Mouse (Mus musculus) limb, embryonic 15.5 days (tissue): ENCODE results near the gene Tmprss6. TPM values are rescaled to one million over a fixed set of nuclear protein-coding genes. Genes with fewer than 3 reads are reported as not detected.

Source experiments
- ATAC-seq: fragments of 200-750 bp; cut with Nextera tagmentation; 2 replicates; pipeline ENCODE4 v1.8.0; 2017; ENCODE audit warnings: low read depth, moderate TSS enrichment; ENCODE audit not compliant: insufficient number of reproducible peaks, low FRiP score, low TSS enrichment
- H3K27ac ChIP-seq: fragments of 300-500 bp; sonication (generic); 2 replicates; pipeline ENCODE4 v1.5.1; 2015; ENCODE audit warnings: moderate library complexity, mild to moderate bottlenecking, inconsistent platforms
- H3K27me3 ChIP-seq: fragments of 300-500 bp; sonication (generic); 2 replicates; pipeline ENCODE4 v1.6.1; 2015; ENCODE audit warnings: inconsistent platforms
- H3K36me3 ChIP-seq: fragments of 300-500 bp; sonication (generic); 2 replicates; pipeline ENCODE4 v1.6.1; 2015; ENCODE audit warnings: inconsistent platforms
- H3K4me1 ChIP-seq: fragments of 300-500 bp; sonication (generic); 2 replicates; pipeline ENCODE4 v1.6.1; 2015; ENCODE audit warnings: inconsistent platforms
- H3K4me2 ChIP-seq: fragments of 300-500 bp; sonication (generic); 2 replicates; pipeline ENCODE4 v1.6.1; 2015; ENCODE audit warnings: mild to moderate bottlenecking, inconsistent platforms
- H3K4me3 ChIP-seq: fragments of 300-500 bp; sonication (generic); 2 replicates; pipeline ENCODE4 v1.5.1; 2015; ENCODE audit warnings: mild to moderate bottlenecking, inconsistent platforms
- H3K9ac ChIP-seq: fragments of 300-500 bp; sonication (generic); 2 replicates; pipeline ENCODE4 v1.6.1; 2015; ENCODE audit warnings: inconsistent platforms
- H3K9me3 ChIP-seq: fragments of 300-500 bp; sonication (generic); 2 replicates; pipeline ENCODE4 v1.6.1; 2016; ENCODE audit warnings: inconsistent platforms
- WGBS: fragments of 180-500 bp; shearing (Covaris S2); methylation state at CpG from one replicate; pipeline ENCODE4 v1.1.7; 2015; 5-methylcytosine and 5-hydroxymethylcytosine counted together
- polyA plus RNA-seq: library from polyadenylated mRNA; unstranded; fragments of >200 nt; fragmentation: Nextera tagmentation; extraction: Ambion mirVana; gene quantifications from 2 replicates; pipeline ENCODE4 v1.2.1, GENCODE M21; 2015

Gene Tmprss6
- polyA plus RNA-seq, 1 experiment from 2014 or later, result 0.24 TPM

- peaks cover 21% of the 10 kb centered on the region for H3K36me3 ChIP-seq
- peak within 1 kb of the TSS; percentile 76 for H3K9ac ChIP-seq
- no peaks in the 10 kb centered on the region for H3K9me3 ChIP-seq
- ATAC-seq, result peak; percentile 80
- peak within 1 kb of the TSS; percentile 80 for H3K4me2 ChIP-seq
- WGBS, result under 1% methylated on average over 52 of the region's 52 CpGs
- H3K27ac ChIP-seq, result peak within 1 kb of the TSS; percentile 63
- H3K4me3 ChIP-seq, result peak within 1 kb of the TSS; percentile 68
- H3K4me1 ChIP-seq, result peaks cover 19% of the 10 kb centered on the region
- peaks cover 8% of the 10 kb centered on the region; the same call in 1 of the 2 replicates for H3K27me3 ChIP-seq
These were observed 39.9 kb downstream of the Tmprss6 start, which contains the start of gene Kctd17 for GRCm38 (mm10) chr15:78428391-78429138. TSS of gene Kctd17 (plus strand) at chr15:78428564.

GRCm38 (mm10) chr15:78425230-78425629, 43.2 kb downstream of the Tmprss6 start:
- 61% methylated on average over 4 of the region's 4 CpGs for WGBS
- Histone ChIP-seq H3K4me2 (no peak overlapping the region), H3K4me1 (peaks cover 19% of the 10 kb centered on the region), H3K36me3 (no peaks in the 10 kb centered on the region), H3K9ac (no peak overlapping the region), H3K9me3 (no peaks in the 10 kb centered on the region), H3K27me3 (peaks cover 11% of the 10 kb centered on the region; the same call in 1 of the 2 replicates), H3K27ac (no peak overlapping the region), H3K4me3 (no peak overlapping the region)
- no peak for ATAC-seq

GRCm38 (mm10) chr15:78424507-78424906, 43.9 kb downstream of the Tmprss6 start:
- H3K4me1 ChIP-seq, result peaks cover 11% of the 10 kb centered on the region
- H3K9me3 ChIP-seq, result no peaks in the 10 kb centered on the region
- no peak for ATAC-seq
- WGBS, result 24% methylated on average over 11 of the region's 11 CpGs
- peaks cover 11% of the 10 kb centered on the region; the same call in 1 of the 2 replicates for H3K27me3 ChIP-seq
- no peak overlapping the region for H3K27ac ChIP-seq
- no peak overlapping the region for H3K4me3 ChIP-seq
- no peaks in the 10 kb centered on the region for H3K36me3 ChIP-seq
- no peak overlapping the region for H3K4me2 ChIP-seq
- H3K9ac ChIP-seq, result no peak overlapping the region

- Histone ChIP-seq H3K27me3 (peaks cover 11% of the 10 kb centered on the region; the same call in 1 of the 2 replicates), H3K4me2 (no peak overlapping the region), H3K9ac (no peak overlapping the region), H3K27ac (no peak overlapping the region), H3K36me3 (no peaks in the 10 kb centered on the region), H3K4me3 (no peak overlapping the region), H3K9me3 (no peaks in the 10 kb centered on the region), H3K4me1 (0 out of 2 replicates have a peak, but pooled peaks cover 3% of the 10 kb centered on the region)
- WGBS, result 15% methylated on average over 16 of the region's 16 CpGs
- 0 out of 2 replicates have a peak, but pooled peaks have one; percentile 52 for ATAC-seq
These were observed 46.1 kb downstream of the Tmprss6 start for GRCm38 (mm10) chr15:78422046-78422956.

GRCm38 (mm10) chr15:78420395-78420794, 48.0 kb downstream of the Tmprss6 start:
- WGBS, result 82% methylated on average over 13 of the region's 13 CpGs
- peaks cover 11% of the 10 kb centered on the region; the same call in 1 of the 2 replicates for H3K27me3 ChIP-seq
- H3K4me1 ChIP-seq, result 0 out of 2 replicates have a peak, but pooled peaks cover 3% of the 10 kb centered on the region

GRCm38 (mm10) chr15:78416937-78417336, 51.5 kb downstream of the Tmprss6 start:
- ATAC-seq, result no peak
- H3K27me3 ChIP-seq, result peaks cover 3% of the 10 kb centered on the region; the same call in 1 of the 2 replicates
- no peak overlapping the region for H3K4me2 ChIP-seq
- H3K4me3 ChIP-seq, result no peak overlapping the region
- H3K27ac ChIP-seq, result no peak overlapping the region
- H3K36me3 ChIP-seq, result peaks cover 3% of the 10 kb centered on the region; the same call in 1 of the 2 replicates
- H3K9me3 ChIP-seq, result no peaks in the 10 kb centered on the region
- no peak overlapping the region for H3K9ac ChIP-seq
- H3K4me1 ChIP-seq, result no peaks in the 10 kb centered on the region
- WGBS, result 48% methylated on average over 4 of the region's 4 CpGs

More at GRCm38 (mm10) chr15:78420395-78420794, 48.0 kb downstream of the Tmprss6 start:
- H3K36me3 ChIP-seq, result no peaks in the 10 kb centered on the region
- H3K9me3 ChIP-seq, result no peaks in the 10 kb centered on the region
- no peak overlapping the region for H3K4me3 ChIP-seq
- H3K4me2 ChIP-seq, result no peak overlapping the region
- ATAC-seq, result no peak
- H3K27ac ChIP-seq, result no peak overlapping the region
- no peak overlapping the region for H3K9ac ChIP-seq

GRCm38 (mm10) chr15:78414157-78414556, 54.3 kb downstream of the Tmprss6 start:
- 89% methylated on average over 8 of the region's 8 CpGs for WGBS

GRCm38 (mm10) chr15:78413719-78414117, 54.7 kb downstream of the Tmprss6 start:
- Histone ChIP-seq H3K9ac (no peak overlapping the region), H3K27me3 (peaks cover 33% of the 10 kb centered on the region), H3K36me3 (peaks cover 3% of the 10 kb centered on the region; the same call in 1 of the 2 replicates), H3K9me3 (no peaks in the 10 kb centered on the region), H3K4me1 (peaks cover 10% of the 10 kb centered on the region), H3K4me2 (no peak overlapping the region), H3K4me3 (no peak overlapping the region), H3K27ac (no peak overlapping the region)
- WGBS, result 47% methylated on average over 1 of the region's 1 CpGs
- ATAC-seq, result no peak

More at GRCm38 (mm10) chr15:78414157-78414556, 54.3 kb downstream of the Tmprss6 start:
- Histone ChIP-seq H3K4me1 (peaks cover 10% of the 10 kb centered on the region), H3K36me3 (peaks cover 3% of the 10 kb centered on the region; the same call in 1 of the 2 replicates), H3K9ac (no peak overlapping the region), H3K27ac (no peak overlapping the region), H3K9me3 (no peaks in the 10 kb centered on the region), H3K4me2 (no peak overlapping the region), H3K4me3 (no peak overlapping the region), H3K27me3 (peaks cover 28% of the 10 kb centered on the region)
- no peak for ATAC-seq

- Histone ChIP-seq H3K4me2 (no peak overlapping the region), H3K9ac (no peak overlapping the region), H3K27me3 (peaks cover 38% of the 10 kb centered on the region), H3K27ac (no peak overlapping the region), H3K36me3 (peaks cover 3% of the 10 kb centered on the region; the same call in 1 of the 2 replicates), H3K4me3 (no peak overlapping the region), H3K9me3 (no peaks in the 10 kb centered on the region), H3K4me1 (peaks cover 10% of the 10 kb centered on the region)
- no peak for ATAC-seq
- 86% methylated on average over 14 of the region's 14 CpGs for WGBS
These were observed 55.2 kb downstream of the Tmprss6 start for GRCm38 (mm10) chr15:78413083-78413718.

GRCm38 (mm10) chr15:78409570-78410052, 58.8 kb downstream of the Tmprss6 start:
- peak overlapping the region; percentile 23 for H3K4me3 ChIP-seq
- H3K4me1 ChIP-seq, result peaks cover 30% of the 10 kb centered on the region
- no peak for ATAC-seq
- no peak overlapping the region for H3K27ac ChIP-seq
- peaks cover 45% of the 10 kb centered on the region for H3K27me3 ChIP-seq
- no peak overlapping the region for H3K9ac ChIP-seq
- H3K9me3 ChIP-seq, result no peaks in the 10 kb centered on the region
- peak overlapping the region; percentile 37 for H3K4me2 ChIP-seq
- H3K36me3 ChIP-seq, result peaks cover 3% of the 10 kb centered on the region; the same call in 1 of the 2 replicates
- 22% methylated on average over 12 of the region's 12 CpGs for WGBS
